Mouse (Mus musculus) c-Kit-positive CD71-positive TER-119-positive erythroid progenitor cells, embryonic 14.5 days (primary cell): ENCODE results near the gene Gpr85.
"Not testable (repeated sequence)": the region's sequence is repeated elsewhere in the genome, so short reads cannot be mapped to it uniquely, and the experiment has no call there.

Experiments
- DNase-seq: peaks from one replicate; pipeline ENCODE4 v3.0.0-alpha.2; 2013; ENCODE audit warnings: low spot score

Gene Gpr85

DNA sequence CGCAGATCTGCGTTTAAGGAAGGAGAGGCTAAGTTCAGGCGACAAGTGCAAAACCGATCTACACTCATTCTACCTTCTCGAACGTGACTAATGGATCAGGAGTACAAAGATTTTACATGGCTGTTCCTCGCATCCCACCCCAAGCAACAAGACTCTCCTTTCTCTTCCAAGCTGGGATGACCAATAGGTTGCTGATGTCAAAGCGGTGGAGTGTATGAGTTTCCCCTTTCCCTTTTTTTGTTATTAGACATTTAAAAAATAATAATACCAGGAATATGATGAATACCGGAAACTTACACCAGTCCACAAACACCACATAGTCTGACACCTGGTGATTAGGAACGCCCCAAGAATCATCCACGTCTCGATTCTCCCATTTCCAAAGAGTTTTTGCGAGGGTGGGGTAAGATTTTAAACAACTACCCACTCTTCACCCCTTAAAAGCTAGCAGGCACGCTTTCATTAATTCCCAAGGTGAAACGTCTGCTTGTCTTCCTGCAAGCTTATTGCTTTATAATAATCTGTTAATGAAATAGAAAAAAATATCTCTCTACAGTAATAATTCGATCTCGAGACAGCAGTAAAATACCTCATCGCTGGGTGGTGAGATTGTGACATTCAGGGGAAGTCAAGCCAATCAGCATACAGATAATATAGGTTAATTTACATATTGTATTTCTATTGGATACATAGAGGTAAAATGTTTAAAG, at the start of gene Gpr85:
Gpr85 (minus strand) TSS at position 598 of the 710 bp plus-strand sequence.
- DNase-seq = no peak

DNA sequence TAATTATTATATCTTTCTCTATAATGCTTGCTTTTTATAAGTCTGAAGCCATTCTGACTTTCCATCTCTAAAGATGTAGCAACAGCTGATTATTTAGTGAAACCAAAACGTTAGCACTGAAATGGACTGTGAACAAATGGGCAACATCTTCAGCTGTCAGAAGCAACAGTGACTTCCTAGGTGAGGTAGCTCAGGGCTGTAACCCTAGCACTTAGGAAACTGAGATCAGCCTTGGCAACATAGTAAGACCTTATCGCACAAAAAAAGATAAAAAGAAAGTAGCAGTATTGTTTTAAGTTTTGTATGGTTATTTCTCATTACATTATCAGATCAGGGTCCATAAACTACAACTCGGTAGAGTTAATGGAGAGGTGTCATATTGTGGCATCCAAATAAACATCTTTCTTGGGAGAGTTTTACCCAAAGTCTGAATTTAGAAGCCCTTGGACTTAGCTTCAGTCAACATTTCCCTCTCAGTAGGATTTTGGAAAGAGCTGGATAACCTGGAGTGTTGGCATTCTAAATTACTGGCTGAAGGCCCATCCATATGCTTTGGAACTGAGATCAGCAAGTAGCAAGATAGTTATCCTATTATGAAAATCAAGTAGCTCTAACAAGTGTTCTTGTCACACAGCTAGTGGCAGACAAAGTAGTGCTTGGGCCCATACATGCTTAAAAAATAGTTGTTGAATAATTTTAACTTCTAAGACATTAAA, 45.3 kb upstream of the Gpr85 start:
- DNase-seq = no peak

DNA sequence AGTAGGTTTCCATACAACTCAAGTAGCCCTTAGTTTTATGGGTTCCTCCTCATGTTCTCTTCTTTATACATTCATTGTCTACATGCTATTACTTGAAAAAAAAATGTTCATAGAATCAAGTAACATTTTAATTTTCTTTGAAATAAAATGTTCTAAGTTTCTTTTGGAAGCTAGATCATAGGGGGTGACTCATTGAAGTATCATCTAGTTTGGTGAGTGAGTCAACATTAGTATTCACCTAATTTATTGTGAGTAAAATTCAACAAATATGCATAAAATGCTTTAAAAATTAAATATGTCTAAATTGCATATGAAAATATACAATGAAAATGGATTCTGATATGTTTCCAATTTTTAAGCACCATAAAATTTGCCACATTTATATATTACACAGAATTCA, 43.2 kb upstream of the Gpr85 start:
- DNase-seq = no peak

DNA sequence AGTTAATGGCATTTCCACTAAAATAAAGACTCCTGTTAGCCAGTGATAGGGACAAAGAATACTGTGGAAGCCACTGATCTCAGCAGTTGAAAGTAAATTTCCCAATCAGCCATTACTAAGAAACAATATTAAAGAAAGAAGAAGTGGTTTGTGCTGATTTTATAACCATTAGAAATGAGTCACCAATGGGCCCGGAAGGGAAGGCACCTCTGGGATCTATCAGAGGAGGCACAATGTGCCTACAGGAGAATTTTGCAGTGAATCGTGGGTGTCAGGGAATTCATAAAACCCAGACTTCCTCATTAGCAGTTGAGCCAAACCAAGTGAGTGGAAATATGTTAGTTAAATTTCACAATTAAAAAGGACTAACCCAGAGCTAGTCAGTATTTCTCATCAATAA, 34.2 kb upstream of the Gpr85 start:
- DNase-seq = no peak

DNA sequence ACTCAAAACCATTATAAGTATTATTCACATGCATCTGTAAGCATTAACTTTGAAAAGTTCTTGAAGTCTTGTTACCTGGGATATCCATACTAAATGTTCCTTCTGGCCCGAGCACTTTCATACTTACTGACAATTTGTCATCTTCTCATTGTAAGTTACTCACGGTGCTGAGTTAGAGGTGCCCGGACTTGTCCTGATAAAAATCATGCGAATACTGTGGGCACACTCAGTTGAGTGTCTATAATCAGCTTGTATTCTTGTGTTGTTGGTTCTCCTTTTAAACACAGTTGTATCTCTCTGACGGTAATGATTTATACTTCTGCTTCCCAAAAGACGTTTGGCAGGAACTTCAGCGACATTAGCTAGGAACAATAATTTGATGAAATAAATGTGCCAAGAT, 32.3 kb upstream of the Gpr85 start:
- DNase-seq = peak; percentile 20

DNA sequence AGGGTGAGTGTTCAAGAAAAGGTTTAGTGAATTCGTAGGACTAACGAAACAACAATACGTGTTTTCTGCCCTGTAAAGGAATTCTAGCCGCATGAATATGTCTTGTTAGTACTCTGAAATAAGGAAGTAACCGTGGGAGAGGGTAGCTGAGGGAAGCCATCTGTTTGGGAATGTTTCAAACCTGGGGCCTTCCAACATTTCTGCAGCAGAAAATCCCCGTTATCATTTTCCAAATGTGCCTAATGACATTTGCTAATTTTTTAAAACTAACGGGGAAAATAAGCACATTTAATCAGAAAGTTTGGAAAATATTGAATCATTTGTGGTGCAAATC, 31.9 kb upstream of the Gpr85 start:
- DNase-seq = no peak

DNA sequence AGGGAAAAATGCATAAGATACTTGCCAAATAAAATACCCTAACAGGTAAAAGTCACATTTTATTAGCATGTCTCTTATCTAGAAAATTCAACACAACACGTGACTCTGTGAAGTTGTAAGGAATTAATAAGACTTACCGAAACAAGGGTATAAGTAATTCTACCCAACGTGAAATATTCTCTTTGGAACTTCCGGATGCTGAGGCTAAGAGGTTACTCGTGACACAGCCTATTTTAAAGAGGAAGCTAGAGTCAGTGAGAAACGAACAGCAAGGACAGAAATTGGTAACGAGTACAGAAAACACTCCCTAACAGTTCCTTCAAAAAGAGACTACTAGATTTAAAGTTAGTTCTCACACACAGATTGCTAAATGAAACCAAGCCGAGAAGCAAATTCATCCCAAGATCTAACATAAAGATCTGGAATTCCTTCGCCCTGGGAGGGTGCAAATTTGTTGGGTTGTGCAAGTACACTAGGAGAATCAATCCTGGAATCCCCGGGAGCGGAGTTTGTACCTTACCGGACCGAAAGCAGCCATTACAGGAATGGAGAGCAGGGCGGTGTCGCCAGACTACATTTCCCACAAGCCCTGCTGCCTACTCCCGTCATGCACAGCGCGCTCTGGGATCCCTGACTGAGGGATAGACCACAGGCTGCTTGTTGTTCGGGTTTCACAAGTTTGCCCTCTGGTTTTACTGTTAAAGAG, 31.3 kb upstream of the Gpr85 start, which contains the start of gene 2610001J05Rik:
2610001J05Rik (minus strand) TSS at position 600 of the 706 bp plus-strand sequence.
- DNase-seq = peak; percentile 90

DNA sequence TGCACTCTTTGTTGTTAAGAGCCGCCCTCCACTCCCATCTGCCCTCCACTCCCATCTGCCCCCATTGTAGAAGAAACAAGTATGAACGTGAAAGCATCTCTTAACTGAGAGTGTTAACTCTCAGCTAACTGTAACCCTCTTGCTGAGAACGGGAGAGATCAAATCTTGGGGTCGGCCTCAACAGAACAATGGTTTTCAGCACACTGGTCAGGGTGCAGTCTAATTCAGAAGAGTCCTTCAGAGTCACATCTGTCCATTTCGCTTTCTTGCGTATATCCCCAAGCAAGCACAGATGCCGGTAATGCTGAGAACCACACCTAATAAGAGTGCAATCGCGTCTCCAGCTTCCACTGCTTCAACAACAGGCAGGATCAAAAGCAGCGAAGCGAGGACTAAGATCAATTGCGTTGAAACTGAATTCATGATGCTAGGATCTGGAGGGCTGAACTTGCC, 30.6 kb upstream of the Gpr85 start:
- peak; percentile 17 for DNase-seq

DNA sequence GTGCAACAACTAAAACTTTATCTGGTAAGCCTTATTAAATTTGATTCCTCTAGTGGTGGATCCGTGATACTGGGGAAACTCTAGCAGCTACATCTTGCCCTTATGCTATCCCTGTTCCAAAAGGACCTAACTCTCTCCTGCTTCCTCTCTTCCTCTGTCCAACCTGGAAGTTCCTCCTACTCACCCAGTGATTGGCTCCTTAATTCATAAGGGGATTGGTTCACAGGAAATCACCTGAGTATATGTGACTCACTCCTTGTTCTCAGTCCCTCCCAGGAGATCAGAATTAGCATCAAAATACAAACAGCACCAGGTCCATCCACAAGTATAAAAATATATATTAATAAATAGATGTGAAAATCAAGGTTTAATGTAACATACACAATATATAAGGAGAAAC, 20.9 kb upstream of the Gpr85 start:
- DNase-seq = no peak

DNA sequence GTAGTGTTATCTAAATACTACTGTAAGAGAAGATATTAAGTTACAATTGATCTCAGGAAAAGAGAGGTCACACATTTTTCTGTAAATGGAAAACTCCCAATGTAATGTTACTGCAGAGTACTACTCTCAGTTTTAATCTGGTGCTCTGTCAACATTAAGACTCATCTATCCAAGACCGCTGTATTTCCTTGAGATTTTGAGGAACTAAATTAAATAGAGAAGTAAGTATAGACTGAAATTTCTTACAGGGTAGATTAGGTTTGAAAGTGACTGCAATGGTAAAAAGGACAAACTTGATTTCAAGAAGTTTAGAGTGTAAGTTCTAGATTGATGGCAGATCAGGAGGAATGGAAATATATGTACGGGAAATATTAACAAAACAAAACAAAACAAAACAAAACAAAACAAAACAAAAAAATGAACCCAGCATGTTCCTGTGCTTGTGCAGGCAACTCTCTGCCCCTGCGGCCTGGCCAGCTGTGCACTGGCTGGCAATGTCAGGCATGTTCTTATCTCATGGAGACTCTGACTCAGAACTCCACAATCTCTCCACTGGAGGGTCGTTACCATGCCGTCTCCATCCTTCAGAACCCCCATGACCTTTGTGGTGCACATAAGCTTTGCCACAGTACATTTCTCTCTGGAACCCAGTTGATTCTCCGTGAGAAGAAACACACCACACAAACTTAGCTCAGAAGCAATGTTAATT, 20.3 kb upstream of the Gpr85 start:
- DNase-seq = no peak

DNA sequence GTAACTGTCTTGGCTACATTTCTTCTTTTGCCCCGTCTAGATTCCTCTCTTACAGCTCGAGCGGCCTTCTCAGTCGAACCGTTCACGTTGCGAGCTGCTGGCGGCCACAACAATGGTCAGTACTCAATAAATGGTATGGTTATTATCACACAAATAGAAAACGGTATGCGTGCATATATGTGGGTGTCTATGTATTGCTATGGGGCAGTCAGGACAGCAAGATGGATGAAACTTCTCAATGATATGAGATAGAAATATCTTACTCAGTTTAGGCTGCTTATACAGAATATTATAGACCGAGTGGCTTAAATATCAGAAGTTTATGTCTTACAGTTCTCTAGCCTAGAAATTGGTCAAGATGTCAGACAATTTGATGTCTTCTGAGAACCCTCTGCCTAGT, 14.5 kb upstream of the Gpr85 start:
- no peak for DNase-seq

DNA sequence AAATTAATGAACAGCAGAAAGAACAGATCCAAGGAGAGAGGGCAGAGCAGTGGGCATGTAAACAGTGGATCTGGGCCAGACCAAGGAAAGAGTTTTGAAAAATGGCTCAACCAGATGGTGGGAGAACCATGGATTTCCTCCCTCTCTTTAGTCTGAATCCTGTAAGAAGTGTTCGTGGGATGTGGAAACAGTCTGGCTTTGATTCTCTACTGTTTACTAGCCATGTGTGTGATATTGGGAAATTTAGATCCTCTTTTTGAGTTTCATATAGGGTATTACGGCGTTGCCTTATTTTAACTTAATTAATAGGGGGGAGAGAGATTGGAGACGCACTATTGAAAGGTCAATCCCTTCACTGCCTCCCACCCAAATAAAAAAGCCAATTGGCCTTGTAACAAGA, 13.5 kb upstream of the Gpr85 start:
- no peak for DNase-seq

DNA sequence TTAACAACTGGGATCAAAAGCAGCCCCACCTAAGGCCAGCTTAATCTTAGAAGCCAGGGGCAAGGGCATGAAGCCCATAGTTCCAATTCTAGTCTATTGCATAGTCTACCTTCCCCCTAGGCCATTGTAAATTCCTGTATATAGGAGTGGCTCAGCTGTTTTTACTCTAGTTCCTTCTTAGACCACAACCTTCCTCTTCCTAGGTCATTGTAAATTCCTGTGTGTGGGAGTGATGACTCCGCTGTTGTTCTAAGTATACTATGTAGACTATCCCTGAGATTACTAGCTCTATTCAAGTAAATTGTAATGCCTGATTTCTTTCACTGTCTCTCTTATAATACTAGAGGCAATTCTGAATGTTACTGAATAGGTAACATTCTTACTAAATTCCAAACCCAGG, 6.3 kb upstream of the Gpr85 start:
- DNase-seq = not testable (repeated sequence)

DNA sequence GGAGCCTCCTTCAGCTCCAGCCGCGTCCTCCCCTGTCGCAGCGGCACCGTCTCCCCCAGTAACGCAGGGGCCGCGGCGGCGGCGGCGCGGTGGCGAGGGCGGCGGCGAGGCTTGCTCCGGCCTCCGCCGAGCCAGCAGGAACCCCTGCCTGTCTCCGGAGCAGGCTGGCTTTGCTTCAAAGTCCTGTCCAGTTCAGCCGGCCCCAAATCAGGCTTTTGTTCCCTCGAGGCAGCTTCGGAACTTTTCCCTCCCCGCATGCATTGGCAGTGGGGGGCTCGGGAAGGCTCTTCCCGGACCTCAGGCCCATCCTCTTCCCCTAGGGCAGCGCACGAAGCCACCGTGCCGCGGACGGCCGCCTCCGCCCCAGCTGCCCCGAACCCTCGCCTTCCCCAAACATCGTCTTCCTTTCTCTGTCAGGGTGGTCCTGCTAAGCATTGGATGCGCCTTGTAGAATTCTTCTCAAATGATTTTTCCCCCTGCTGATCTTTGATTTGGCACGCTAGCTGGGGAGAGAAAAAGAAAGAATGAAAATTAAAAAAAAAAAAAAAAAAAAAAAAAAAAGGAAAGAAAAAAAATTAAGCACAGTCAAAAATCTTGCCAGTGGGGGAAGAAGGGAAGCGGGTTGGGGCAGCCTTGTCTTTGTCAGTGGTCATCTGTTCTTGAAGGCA, 931 bp downstream of the Gpr85 start:
- no peak for DNase-seq

DNA sequence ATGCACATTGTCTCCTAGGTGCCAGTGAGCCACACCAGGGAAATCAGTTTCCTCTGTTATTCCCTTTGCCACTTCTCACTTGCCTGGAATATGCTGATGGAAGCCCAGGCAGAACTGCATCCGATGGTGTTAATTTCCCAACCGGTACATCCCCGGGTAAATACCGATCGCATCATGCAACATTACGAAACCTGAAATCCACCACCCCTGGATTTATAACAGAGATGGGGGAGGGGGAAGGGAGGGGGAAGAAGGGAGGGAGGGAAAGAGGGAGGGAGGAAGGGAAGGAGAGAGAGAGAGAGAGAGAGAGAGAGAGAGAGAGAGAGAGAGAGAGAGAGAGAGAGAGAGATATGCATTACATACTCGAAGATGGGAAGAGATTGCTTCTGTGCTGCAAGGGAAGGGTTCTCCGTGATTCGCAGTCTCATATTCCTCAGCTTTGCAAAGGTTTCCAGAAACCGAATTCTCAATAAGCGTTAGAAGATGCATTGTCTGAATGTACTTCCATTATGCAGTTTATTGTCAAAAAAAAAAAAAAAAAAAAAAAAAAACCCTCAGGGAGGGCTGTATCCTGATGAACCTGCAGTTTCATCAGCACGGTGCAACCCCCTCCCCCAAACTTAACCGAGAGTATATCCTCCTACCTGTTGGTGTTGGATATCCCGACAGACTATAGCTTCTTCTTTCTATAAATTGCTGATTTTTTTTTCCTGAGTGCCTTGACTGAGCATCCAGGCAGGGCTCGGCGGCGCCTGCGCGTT, 1.6 kb downstream of the Gpr85 start:
- no peak for DNase-seq

DNA sequence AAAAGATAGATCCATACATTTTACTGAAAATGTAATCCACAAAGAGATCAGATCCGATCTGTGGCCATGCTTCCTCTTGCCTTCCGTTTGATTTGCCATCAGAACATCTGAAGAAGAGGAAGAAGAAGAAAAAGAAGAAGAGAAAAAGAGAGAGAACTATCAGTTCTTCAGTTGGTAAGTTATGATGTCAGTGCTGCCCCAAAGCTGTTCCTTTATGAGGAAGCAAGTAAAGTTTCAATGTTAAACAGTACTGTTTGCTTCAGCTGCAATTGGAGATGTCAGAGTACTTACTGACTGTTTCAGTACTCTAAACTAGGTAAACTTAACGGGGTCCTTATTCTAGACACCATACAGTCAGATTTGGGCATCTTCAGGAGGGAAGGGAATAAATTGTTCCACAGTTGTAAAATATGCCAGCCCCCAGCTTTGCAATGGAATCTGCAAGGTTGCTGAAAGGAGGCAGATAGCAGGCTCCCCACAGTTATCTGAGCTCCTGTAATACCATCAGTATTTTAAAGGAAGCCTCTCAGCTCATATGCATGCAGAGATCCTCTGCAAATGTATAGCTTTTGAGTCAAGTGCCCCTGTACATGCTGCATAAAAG, 2.7 kb downstream of the Gpr85 start:
- DNase-seq = no peak

DNA sequence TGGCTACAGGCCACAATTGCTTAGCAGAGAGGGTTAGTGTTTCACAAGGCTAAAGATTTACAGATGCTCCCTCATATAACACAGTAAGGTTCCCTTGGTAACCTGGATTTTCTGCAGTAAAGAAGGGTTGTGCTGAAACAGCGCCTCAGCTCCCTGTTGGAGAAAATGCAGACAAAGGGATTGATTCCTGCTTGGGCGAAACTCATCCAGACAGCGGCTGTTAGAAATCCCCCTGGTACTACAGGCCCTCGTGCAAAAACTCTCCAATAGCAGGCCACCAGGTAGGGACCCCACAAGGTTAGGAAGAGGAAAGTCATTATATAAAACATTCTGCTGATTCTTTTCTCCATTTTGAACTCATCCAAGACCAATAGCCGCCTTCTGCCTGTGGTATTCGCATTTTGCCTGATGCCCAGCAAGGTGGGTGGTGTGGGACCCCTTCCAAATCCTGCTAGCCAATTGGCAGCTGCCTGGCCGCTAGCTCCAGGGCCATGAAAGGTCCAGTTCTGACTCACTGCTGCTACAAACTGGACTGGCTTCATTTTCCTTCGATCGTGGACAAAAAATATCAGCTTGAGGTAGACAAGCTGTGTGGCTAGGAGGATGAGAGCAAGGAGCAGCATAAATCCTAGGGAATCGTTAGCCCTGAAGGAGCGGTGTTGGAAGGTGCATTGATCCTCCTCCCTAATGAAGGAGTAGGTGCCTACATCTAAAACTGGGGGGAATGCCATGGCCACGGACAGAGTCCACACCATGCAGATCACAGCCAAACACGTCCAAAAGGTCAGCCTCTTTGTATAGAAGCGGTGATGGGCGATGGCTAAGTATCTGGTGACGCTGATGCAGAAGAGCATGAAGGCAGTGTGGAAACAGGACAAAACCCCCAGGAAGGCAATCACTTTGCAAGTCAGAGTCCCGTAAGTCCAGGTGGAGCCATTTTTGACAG, 3.7 kb downstream of the Gpr85 start:
- no peak for DNase-seq

DNA sequence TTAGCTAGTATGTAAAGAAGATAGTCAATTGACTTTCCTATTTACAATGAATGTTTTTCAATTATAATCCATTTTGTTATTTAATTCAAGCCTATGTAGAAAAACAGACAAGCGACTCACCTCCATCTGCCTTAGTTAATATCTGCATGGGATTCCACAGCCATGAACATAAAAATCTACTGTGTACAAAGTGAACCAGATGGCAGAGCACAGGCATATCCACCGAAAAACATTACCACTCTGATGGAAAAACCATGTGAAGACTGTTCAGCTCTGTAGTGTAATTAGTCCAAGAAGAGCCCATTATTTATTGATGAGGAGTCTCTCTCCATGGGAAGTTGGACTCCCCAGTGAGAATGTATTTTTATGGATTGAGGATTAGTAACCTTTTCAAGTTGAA, 7.0 kb downstream of the Gpr85 start:
- no peak for DNase-seq

DNA sequence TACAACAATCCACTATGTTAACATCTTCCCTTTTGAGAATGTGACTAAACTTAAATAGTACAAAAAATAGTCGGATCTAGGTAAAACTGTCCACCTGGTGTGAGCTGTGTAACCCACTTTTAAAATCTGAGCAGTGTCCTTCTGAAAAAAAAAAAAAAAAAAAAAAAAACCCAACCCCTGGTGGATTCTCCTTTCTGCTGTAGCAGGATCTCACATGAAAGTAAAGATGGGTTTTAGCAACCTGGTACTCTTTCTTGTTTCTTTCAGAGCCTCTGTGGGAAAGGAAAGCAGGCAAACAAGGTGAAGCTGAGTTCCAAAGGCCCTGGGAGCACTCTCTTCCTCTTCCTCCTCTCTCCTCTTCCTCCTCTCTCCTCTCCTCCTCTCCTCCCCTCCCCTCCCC, 10.9 kb downstream of the Gpr85 start:
- no peak for DNase-seq

DNA sequence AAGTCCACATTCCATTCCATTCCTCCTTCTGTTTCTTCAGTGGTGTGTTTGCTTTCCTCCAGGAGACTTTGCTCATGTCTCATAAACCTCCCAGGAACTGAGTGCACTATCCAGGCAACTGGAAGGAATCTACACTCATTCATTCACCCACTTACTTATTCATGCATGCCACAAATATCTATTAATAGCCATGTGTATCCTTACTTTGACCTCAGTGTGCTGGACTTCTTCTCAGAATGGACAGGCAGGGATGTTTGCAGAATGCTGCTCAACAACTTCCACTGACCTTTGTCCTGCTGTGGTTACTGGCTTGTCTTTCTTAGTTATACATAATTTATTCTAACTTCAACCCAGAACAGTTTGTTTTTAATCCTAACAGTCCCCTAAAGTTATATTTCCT, 23.1 kb downstream of the Gpr85 start:
- DNase-seq = no peak
